Mouse (Mus musculus) midbrain, postnatal 0 days (tissue): Measurements from ENCODE around the gene Megf11. TPM values are rescaled to one million over a fixed set of nuclear protein-coding genes. Genes with fewer than 3 reads are reported as not detected.

Experiments
- ATAC-seq: fragments of 200-750 bp; cut with Nextera tagmentation; 2 replicates; pipeline ENCODE4 v1.8.0; 2017; ENCODE audit warnings: moderate number of reproducible peaks, mild to moderate bottlenecking, moderate TSS enrichment, moderate library complexity; ENCODE audit not compliant: low FRiP score
- DNase-seq: peaks from one replicate; pipeline ENCODE4 v3.0.0-alpha.2; 2015; ENCODE audit warnings: low spot score
- H3K27ac ChIP-seq: fragments of 300-500 bp; sonication (generic); 2 replicates; pipeline ENCODE4 v1.5.1; 2014; ENCODE audit warnings: low read depth, mild to moderate bottlenecking, low read length, mixed read lengths
- H3K27me3 ChIP-seq: fragments of 300-500 bp; sonication (generic); 2 replicates; pipeline ENCODE4 v1.6.1; 2014; ENCODE audit warnings: low read length, control low read depth, mixed read lengths; ENCODE audit not compliant: insufficient read depth
- H3K36me3 ChIP-seq: fragments of 300-500 bp; sonication (generic); 2 replicates; pipeline ENCODE4 v1.6.1; 2014; ENCODE audit warnings: low read length, control low read depth, mixed read lengths; ENCODE audit not compliant: insufficient read depth
- H3K4me1 ChIP-seq: fragments of 300-500 bp; sonication (generic); 2 replicates; pipeline ENCODE4 v1.6.1; 2014; ENCODE audit warnings: mild to moderate bottlenecking, control low read depth, antibody characterized with exemption, low read length, mixed read lengths; ENCODE audit not compliant: insufficient read depth
- H3K4me2 ChIP-seq: fragments of 300-500 bp; sonication (generic); 2 replicates; pipeline ENCODE4 v1.6.1; 2014; ENCODE audit warnings: low read depth, mild to moderate bottlenecking, low read length, mixed read lengths; ENCODE audit not compliant: poor library complexity, severe bottlenecking
- H3K4me3 ChIP-seq: fragments of 300-500 bp; sonication (generic); 2 replicates; pipeline ENCODE4 v1.5.1; 2014; ENCODE audit warnings: low read depth, mild to moderate bottlenecking, low read length, moderate library complexity
- H3K9ac ChIP-seq: fragments of 300-500 bp; sonication (generic); replicated peaks from 2 replicates; pipeline ENCODE4 v1.6.1; 2014; ENCODE audit warnings: mild to moderate bottlenecking, low read length, moderate library complexity, mixed read lengths; ENCODE audit not compliant: poor library complexity, severe bottlenecking
- H3K9me3 ChIP-seq: fragments of 300-500 bp; sonication (generic); 2 replicates; pipeline ENCODE4 v1.6.1; 2016; ENCODE audit warnings: low read length, control low read depth
- CTCF ChIP-seq: IDR thresholded peaks from 2 replicates; pipeline ENCODE4 v1.5.1; 2016; ENCODE audit warnings: antibody characterized with exemption, mild to moderate bottlenecking
- WGBS: fragments of 180-500 bp; shearing (Covaris S2); extraction: QIAGEN DNeasy Blood & Tissue Kit; methylation state at CpG from one replicate; pipeline ENCODE4 v1.1.7; 2014; 5-methylcytosine and 5-hydroxymethylcytosine counted together
- polyA plus RNA-seq: library from polyadenylated mRNA; unstranded; fragments of >200 nt; fragmentation: Nextera tagmentation; extraction: Ambion mirVana; gene quantifications from 2 replicates; pipeline ENCODE4 v1.2.1, GENCODE M21; 2015
- total RNA-seq: library from RNA; depleted of rRNA; stranded (reverse); fragments of >200 nt; gene quantifications from 2 replicates; pipeline ENCODE4 v1.2.3, GENCODE M21; 2014

Megf11 gene
- total and polyA plus RNA-seq, 2 experiments from 2014 or later, result 17.7 to 41.8 TPM

DNA sequence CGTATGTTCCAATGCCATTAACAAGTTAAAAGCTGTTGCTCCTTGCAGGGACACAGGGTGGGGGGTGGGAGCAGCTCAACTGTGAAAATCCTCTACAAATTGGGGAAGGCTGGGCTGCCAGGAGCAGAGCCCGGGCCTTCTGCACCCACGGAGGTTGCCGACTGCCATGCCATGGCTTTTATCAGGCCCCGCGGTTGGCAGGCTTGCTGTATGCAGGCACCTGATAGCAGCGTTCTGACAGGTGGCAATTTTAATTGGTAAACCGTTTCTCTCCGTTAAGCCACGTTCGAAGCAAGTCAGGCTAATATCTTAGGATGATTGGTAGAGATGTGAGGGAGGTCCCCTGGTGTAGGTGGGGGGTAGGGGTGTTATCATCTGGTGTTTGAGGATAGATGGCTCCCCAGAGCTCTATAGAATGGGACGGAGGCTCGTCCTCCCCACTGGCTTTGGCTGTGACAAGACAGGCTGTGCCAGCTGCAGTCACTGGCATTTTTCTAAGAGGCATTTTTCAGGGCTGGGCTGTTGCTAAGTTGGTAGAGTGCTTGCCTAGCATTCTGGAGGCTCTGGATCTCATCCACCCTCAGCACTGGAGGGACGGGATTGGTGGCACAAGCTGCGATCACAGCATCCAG lies 148.2 kb downstream of the Megf11 start:
- no peak overlapping the region for H3K4me2 ChIP-seq
- no peaks in the 10 kb centered on the region for H3K27me3 ChIP-seq
- 19% methylated on average over 15 of the region's 15 CpGs for WGBS
- no peak for TF ChIP-seq CTCF
- peak overlapping the region; percentile 29; the same call in 1 of the 2 replicates for H3K9ac ChIP-seq
- ATAC-seq (peak; percentile 54; the same call in 1 of the 2 replicates), DNase-seq (peak; percentile 67)
- H3K36me3 ChIP-seq, result no peaks in the 10 kb centered on the region
- H3K9me3 ChIP-seq, result no peaks in the 10 kb centered on the region
- H3K4me3 ChIP-seq, result no peak overlapping the region
- H3K4me1 ChIP-seq, result peaks cover 11% of the 10 kb centered on the region; the same call in 1 of the 2 replicates
- peak overlapping the region; percentile 6; the same call in 1 of the 2 replicates for H3K27ac ChIP-seq

- Histone ChIP-seq H3K36me3 (no peaks in the 10 kb centered on the region), H3K9ac (no peak overlapping the region), H3K27me3 (no peaks in the 10 kb centered on the region), H3K4me2 (no peak overlapping the region), H3K4me1 (peaks cover 11% of the 10 kb centered on the region; the same call in 1 of the 2 replicates), H3K9me3 (no peaks in the 10 kb centered on the region), H3K4me3 (no peak overlapping the region), H3K27ac (no peak overlapping the region)
- WGBS, result 76% methylated on average over 6 of the region's 6 CpGs
- DNase-seq, result no peak
- TF ChIP-seq CTCF, result no peak
- no peak for ATAC-seq
Observed at GRCm38 (mm10) chr9:64534313-64534712, 148.9 kb downstream of the Megf11 start.

GRCm38 (mm10) chr9:64534856-64535539 lies 149.6 kb downstream of the Megf11 start:
- WGBS, result 87% methylated on average over 8 of the region's 8 CpGs
- DNase-seq, result no peak
- H3K9me3 ChIP-seq, result no peaks in the 10 kb centered on the region
- H3K4me3 ChIP-seq, result no peak overlapping the region
- H3K4me2 ChIP-seq, result no peak overlapping the region
- no peak overlapping the region for H3K27ac ChIP-seq
- no peak overlapping the region for H3K9ac ChIP-seq
- TF ChIP-seq CTCF, result no peak
- no peaks in the 10 kb centered on the region for H3K36me3 ChIP-seq
- H3K27me3 ChIP-seq, result no peaks in the 10 kb centered on the region
- no peak for ATAC-seq
- peaks cover 11% of the 10 kb centered on the region; the same call in 1 of the 2 replicates for H3K4me1 ChIP-seq

GRCm38 (mm10) chr9:64537821-64538220 lies 152.4 kb downstream of the Megf11 start:
- Histone ChIP-seq H3K4me2 (no peak overlapping the region), H3K36me3 (no peaks in the 10 kb centered on the region), H3K4me3 (no peak overlapping the region), H3K4me1 (peaks cover 9% of the 10 kb centered on the region; the same call in 1 of the 2 replicates), H3K9ac (no peak overlapping the region), H3K27me3 (no peaks in the 10 kb centered on the region), H3K27ac (no peak overlapping the region), H3K9me3 (no peaks in the 10 kb centered on the region)
- no peak for DNase-seq
- 79% methylated on average over 4 of the region's 4 CpGs for WGBS
- TF ChIP-seq CTCF, result no peak
- ATAC-seq, result no peak

GRCm38 (mm10) chr9:64542246-64542645 lies 156.8 kb downstream of the Megf11 start:
- ATAC-seq (no peak), DNase-seq (no peak)
- no peak overlapping the region for H3K4me3 ChIP-seq
- H3K27me3 ChIP-seq, result no peaks in the 10 kb centered on the region
- H3K9me3 ChIP-seq, result no peaks in the 10 kb centered on the region
- H3K4me2 ChIP-seq, result no peak overlapping the region
- WGBS, result 59% methylated on average over 4 of the region's 4 CpGs
- H3K9ac ChIP-seq, result no peak overlapping the region
- H3K36me3 ChIP-seq, result no peaks in the 10 kb centered on the region
- no peak for TF ChIP-seq CTCF
- H3K27ac ChIP-seq, result no peak overlapping the region
- 0 out of 2 replicates have a peak, but pooled peaks cover 4% of the 10 kb centered on the region for H3K4me1 ChIP-seq

DNA sequence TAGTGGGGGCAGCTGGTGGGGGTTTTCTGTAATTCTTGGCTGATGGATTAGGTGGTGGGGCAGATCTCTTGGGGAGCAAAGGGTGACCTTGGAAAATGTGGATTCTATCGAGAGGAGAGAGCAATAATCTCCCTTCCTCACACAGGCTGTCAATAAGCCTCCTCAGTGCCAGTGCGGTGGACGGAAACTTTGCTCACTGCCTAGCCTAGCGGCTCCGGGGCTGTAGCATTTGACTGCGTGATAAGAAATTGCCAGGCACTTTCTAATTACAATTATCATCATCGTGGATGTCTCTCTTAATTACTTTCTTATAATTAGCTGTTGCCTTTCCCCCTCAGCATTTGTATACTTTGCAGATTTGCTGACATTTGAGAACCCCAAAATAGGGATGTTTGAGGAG lies 157.7 kb downstream of the Megf11 start:
- no peaks in the 10 kb centered on the region for H3K9me3 ChIP-seq
- no peak for TF ChIP-seq CTCF
- no peaks in the 10 kb centered on the region for H3K36me3 ChIP-seq
- H3K4me3 ChIP-seq, result no peak overlapping the region
- H3K27me3 ChIP-seq, result no peaks in the 10 kb centered on the region
- H3K4me2 ChIP-seq, result no peak overlapping the region
- 0 out of 2 replicates have a peak, but pooled peaks cover 4% of the 10 kb centered on the region for H3K4me1 ChIP-seq
- WGBS, result 40% methylated on average over 7 of the region's 7 CpGs
- no peak overlapping the region for H3K27ac ChIP-seq
- DNase-seq (no peak), ATAC-seq (no peak)
- no peak overlapping the region for H3K9ac ChIP-seq
